In the genomic region with DNA sequence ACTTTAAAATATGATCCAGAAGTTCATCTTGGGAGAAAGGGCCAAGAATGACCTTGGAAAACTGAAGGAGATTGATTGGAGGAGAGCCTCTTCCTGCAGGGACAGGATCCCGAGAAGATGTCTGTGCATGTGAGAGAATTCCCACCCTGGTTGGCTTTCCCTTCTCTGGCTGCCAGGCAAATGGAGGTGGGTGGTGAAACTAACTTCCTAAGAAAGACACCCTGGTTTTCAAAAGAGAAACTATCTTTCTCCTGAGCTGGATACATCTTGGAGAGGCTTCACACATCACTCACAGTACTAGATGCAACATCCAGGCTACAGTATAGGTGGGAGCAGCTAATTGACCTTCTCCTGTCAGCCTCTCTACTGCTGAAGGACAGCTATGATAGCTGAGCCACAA, we compare ENCODE assay signal across 36 mouse cellular contexts. TPM values are rescaled to one million over a fixed set of nuclear protein-coding genes. Genes with fewer than 3 reads are reported as not detected.
"Had no signal": no experiment of that assay in that cellular context is flagged by ENCODE, and none has a peak within 500 bp of the region (broad histone marks: within the 10 kb centered on the region; RNA-seq: fewer than 3 reads in every experiment).

No protein-coding gene starts in this region.

- H3K4me2 ChIP-seq: limb, embryonic 12.5 days; limb, embryonic 13.5 days; limb, embryonic 15.5 days; liver, embryonic 11.5 days; liver, embryonic 12.5 days; liver, embryonic 13.5 days; liver, embryonic 15.5 days; lung, embryonic 14.5 days; lung, embryonic 15.5 days; midbrain, embryonic 12.5 days; midbrain, embryonic 15.5 days had no signal

- DNase-seq: left cerebral cortex, postnatal 4 days; liver; liver, embryonic 13.5 days; liver, postnatal 0 days; lung, adult 18-20 months; lung, adult 2 months; lung, embryonic 14.5 days; lung, postnatal 10 days; lung, postnatal 14 days; lung, postnatal 36 days; lung, postnatal 4 days; midbrain, embryonic 14.5 days had no signal

- H3K27ac ChIP-seq: left cerebral cortex, adult 2 months; limb, embryonic 10.5 days; limb, embryonic 12.5 days; limb, embryonic 13.5 days; limb, embryonic 15.5 days; liver, embryonic 12.5 days; liver, embryonic 13.5 days; liver, embryonic 14.5 days; liver, embryonic 15.5 days; lung, embryonic 15.5 days; macrophage; midbrain, embryonic 10.5 days; midbrain, embryonic 12.5 days; midbrain, embryonic 15.5 days had no signal

- H3K36me3 ChIP-seq: limb, embryonic 10.5 days; limb, embryonic 12.5 days; limb, embryonic 13.5 days; limb, embryonic 15.5 days; liver, embryonic 12.5 days; liver, embryonic 13.5 days; liver, embryonic 15.5 days; lung, embryonic 15.5 days; midbrain, embryonic 10.5 days; midbrain, embryonic 12.5 days; midbrain, embryonic 15.5 days had no signal

- H3K4me3 ChIP-seq: left cerebral cortex, adult 2 months; limb, embryonic 10.5 days; limb, embryonic 12.5 days; limb, embryonic 13.5 days; limb, embryonic 15.5 days; liver, embryonic 12.5 days; liver, embryonic 13.5 days; liver, embryonic 15.5 days; lung, embryonic 15.5 days; megakaryocyte, embryonic 14.5 days; midbrain, embryonic 10.5 days; midbrain, embryonic 12.5 days; midbrain, embryonic 15.5 days; myocyte had no signal

- ATAC-seq: liver, embryonic 12.5 days; liver, postnatal 0 days; lung, postnatal 0 days; midbrain, embryonic 15.5 days; midbrain, embryonic 16.5 days had no signal

- H3K9ac ChIP-seq: limb, embryonic 12.5 days; limb, embryonic 13.5 days; limb, embryonic 15.5 days; liver, embryonic 12.5 days; liver, embryonic 13.5 days; liver, embryonic 14.5 days; liver, embryonic 15.5 days; liver, postnatal 0 days; lung, embryonic 14.5 days; lung, embryonic 15.5 days; midbrain, embryonic 12.5 days; midbrain, embryonic 15.5 days had no signal

- H3K9me3 ChIP-seq: limb, embryonic 10.5 days; limb, embryonic 12.5 days; limb, embryonic 13.5 days; limb, embryonic 15.5 days; liver, embryonic 12.5 days; liver, embryonic 13.5 days; liver, embryonic 15.5 days; lung, embryonic 15.5 days; midbrain, embryonic 10.5 days; midbrain, embryonic 12.5 days; midbrain, embryonic 15.5 days had no signal

RNA-seq across cellular contexts. Expression of gene Slc6a19, which starts 26.2 kb away (rescaled TPM):
- polyA plus RNA-seq: limb, embryonic 10.5 days; limb, embryonic 11.5 days; limb, embryonic 12.5 days; limb, embryonic 14.5 days; lung, embryonic 15.5 days; lung, embryonic 16.5 days; lung, postnatal 0 days had no signal

RNA-seq across cellular contexts. Expression of gene Slc6a18, which starts 53.1 kb away (rescaled TPM):
- polyA plus RNA-seq: limb, embryonic 10.5 days; limb, embryonic 11.5 days; limb, embryonic 12.5 days; limb, embryonic 13.5 days; liver, adult 2 months; liver, embryonic 11.5 days; liver, embryonic 12.5 days; liver, embryonic 13.5 days; liver, embryonic 14.5 days; liver, embryonic 15.5 days; liver, postnatal 0 days; lung, adult 2 months; lung, embryonic 14.5 days; lung, embryonic 15.5 days; lung, embryonic 16.5 days; lung, postnatal 0 days; macrophage; midbrain, embryonic 10.5 days; midbrain, embryonic 12.5 days; midbrain, embryonic 14.5 days; midbrain, embryonic 15.5 days; midbrain, embryonic 16.5 days; midbrain, postnatal 0 days; myocyte; neural tube, embryonic 11.5 days had no signal
